Mouse (Mus musculus): ENCODE data around the gene Prox2. TPM values are rescaled to one million over a fixed set of nuclear protein-coding genes. Genes with fewer than 3 reads are reported as not detected.

The Prox2 gene
- polyA plus RNA-seq, 1 experiment, result 2.3 TPM

- no peak for DNase-seq (ENCODE audit: low spot score)
Measured at GRCm38 (mm10) chr12:85094010-85094409, 16.5 kb downstream of the Prox2 start.

- no peak for DNase-seq (ENCODE audit: low spot score)
Measured at GRCm38 (mm10) chr12:85092214-85092613, 18.3 kb downstream of the Prox2 start.

GRCm38 (mm10) chr12:85091190-85091589, 19.4 kb downstream of the Prox2 start:
- DNase-seq (ENCODE audit: low spot score), result no peak

GRCm38 (mm10) chr12:85087845-85088244, 22.7 kb downstream of the Prox2 start:
- no peak for DNase-seq (ENCODE audit: low spot score)

- no peak for DNase-seq (ENCODE audit: low spot score)
Measured at GRCm38 (mm10) chr12:85084941-85085340, 25.6 kb downstream of the Prox2 start.

- DNase-seq (ENCODE audit: low spot score), result no peak
Measured at GRCm38 (mm10) chr12:85084257-85084656, 26.3 kb downstream of the Prox2 start.

GRCm38 (mm10) chr12:85077100-85077499, 33.5 kb downstream of the Prox2 start:
- DNase-seq (ENCODE audit: low spot score), result no peak

GRCm38 (mm10) chr12:85071043-85071442, 39.5 kb downstream of the Prox2 start:
- no peak for DNase-seq (ENCODE audit: low spot score)

- no peak for DNase-seq (ENCODE audit: low spot score)
Measured at GRCm38 (mm10) chr12:85051218-85051617, 59.3 kb downstream of the Prox2 start.

Other genes with a start within 250 kb of the Prox2 start
- gene Ltbp2, start 234.2 kb downstream of the Prox2 start, polyA plus RNA-seq (2012; rRNA removed), result 0.99 and 1.7 TPM in 2 replicates
- gene Fcf1, start 139.9 kb downstream of the Prox2 start, polyA plus RNA-seq (2012; rRNA removed), result 102 and 107 TPM in 2 replicates
- gene Arel1, start 139.9 kb downstream of the Prox2 start, polyA plus RNA-seq (2012; rRNA removed), result 22.3 and 22.6 TPM in 2 replicates
- gene Ylpm1, start 114.4 kb downstream of the Prox2 start, polyA plus RNA-seq (2012; rRNA removed), result 26.9 and 31.9 TPM in 2 replicates
- gene Dlst, start 74 bp upstream of the Prox2 start, polyA plus RNA-seq (2012; rRNA removed), result 128 and 139 TPM in 2 replicates
- 0.32 and 0.34 TPM in 2 replicates for gene Rps6kl1, start 40.5 kb upstream of the Prox2 start, polyA plus RNA-seq (2012; rRNA removed)
- 6.0 and 7.7 TPM in 2 replicates for gene Pgf, start 67.0 kb upstream of the Prox2 start, polyA plus RNA-seq (2012; rRNA removed)
- 73.8 and 82.6 TPM in 2 replicates for gene Eif2b2, start 108.7 kb upstream of the Prox2 start, polyA plus RNA-seq (2012; rRNA removed)
- gene Mlh3, start 159.8 kb upstream of the Prox2 start, polyA plus RNA-seq (2012; rRNA removed), result 10.9 and 12.4 TPM in 2 replicates
- gene Acyp1, start 177.7 kb upstream of the Prox2 start, polyA plus RNA-seq (2012; rRNA removed), result 40.4 and 47.4 TPM in 2 replicates
- gene Zc2hc1c, start 177.8 kb upstream of the Prox2 start, polyA plus RNA-seq (2012; rRNA removed), result 1.1 and 1.3 TPM in 2 replicates
- 54.2 and 64.1 TPM in 2 replicates for gene Nek9, start 228.6 kb upstream of the Prox2 start, polyA plus RNA-seq (2012; rRNA removed)